Mouse (Mus musculus) olfactory bulb, adult 2 months (tissue): Measurements from ENCODE around the gene Smn1.
"Not testable (repeated sequence)": the region's sequence is repeated elsewhere in the genome, so short reads cannot be mapped to it uniquely, and the experiment has no call there.

Experiments
- CTCF ChIP-seq: fragments of 200-500 bp; IDR thresholded peaks from 2 replicates; pipeline ENCODE4 v1.5.1; 2012; ENCODE audit warnings: low read depth, mild to moderate bottlenecking, low read length, moderate library complexity; ENCODE audit not compliant: insufficient read depth
- POLR2A ChIP-seq: fragments of 200-500 bp; IDR thresholded peaks from 2 replicates; pipeline ENCODE4 v1.6.1; 2012; ENCODE audit warnings: mild to moderate bottlenecking, low read depth, low read length, moderate library complexity; ENCODE audit not compliant: insufficient read depth

DNA sequence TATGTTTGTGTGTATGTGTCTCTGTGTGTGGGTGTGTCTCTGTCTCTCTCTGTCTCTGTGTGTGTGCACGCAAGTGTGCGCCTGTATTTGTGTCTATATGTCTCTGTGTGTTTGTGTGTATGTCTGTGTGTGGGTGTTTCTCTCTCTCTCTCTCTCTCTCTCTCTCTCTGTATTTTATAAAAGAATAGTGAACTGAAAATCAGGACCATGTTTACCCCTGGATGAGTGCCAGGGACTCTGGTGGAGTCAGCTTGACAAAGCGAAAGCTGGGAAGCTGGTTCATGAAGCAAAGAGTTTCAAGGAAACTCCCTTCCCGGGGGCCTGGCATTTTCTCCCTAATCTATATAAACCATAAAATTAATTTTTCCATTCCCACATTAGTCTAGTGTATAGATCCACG lies 49.7 kb downstream of the Smn1 start:
- not testable (repeated sequence) for TF ChIP-seq POLR2A, CTCF
